Mouse (Mus musculus) Patski (cell line): ENCODE measurements around the gene Dennd1b. TPM values are rescaled to one million over a fixed set of nuclear protein-coding genes. Genes with fewer than 3 reads are reported as not detected.

Experiments
- ATAC-seq: fragments of 100-300 bp; one replicate; pipeline ENCODE4 v1.8.0; 2021
- CTCF ChIA-PET: fragments of 350-600 bp; sonication (Branson Sonifier 250); formaldehyde crosslinking; loops from one replicate; lab custom pipeline; 2022; ENCODE audit warnings: inconsistent platforms; lab: Charles Lee
- POLR2A ChIA-PET: fragments of 350-600 bp; sonication (Branson Sonifier 250); formaldehyde crosslinking; loops from one replicate; lab custom pipeline; 2022; ENCODE audit warnings: antibody characterized with exemption, inconsistent platforms; lab: Charles Lee
- DNase-seq: peaks from one replicate; pipeline ENCODE4 v3.0.0-alpha.2; 2011; ENCODE audit warnings: low read depth, low spot score
- H3K27me3 ChIP-seq: fragments of 371-371 bp; one replicate; pipeline ENCODE4 v1.5.1; 2021
- CTCF ChIP-seq: fragments of 100-300 bp; IDR thresholded peaks from one replicate; pipeline ENCODE4 v1.5.1; 2021
- in situ Hi-C: fragments of 300-500 bp; cut with MboI; formaldehyde crosslinking; loops from 3 replicates; pipeline ENCODE4 v1.11.1; 2018; ENCODE audit warnings: low pct_unique_long_range_greater_than_20kb, mixed read lengths
- polyA plus RNA-seq: library from polyadenylated mRNA; unstranded; gene quantifications from one replicate; pipeline ENCODE4 v1.2.3, GENCODE M21; 2021

Dennd1b gene
- polyA plus RNA-seq, 1 experiment from 2014 or later, result 12.3 TPM

- DNase-seq (no peak), ATAC-seq (no peak)
- CTCF ChIA-PET, result no interaction called here
- no peak for TF ChIP-seq CTCF
- in situ Hi-C loops, result no loop called here
- POLR2A ChIA-PET, result interaction anchor here (1.1 kb wide), 1 partner anchor 9 kb away, joined by 3 read pairs; no protein-coding TSS in a partner anchor
- H3K27me3 ChIP-seq, result no peaks in the 10 kb centered on the region
Measured at GRCm38 (mm10) chr1:139092144-139092543, 128.9 kb downstream of the Dennd1b start.

- DNase-seq (no peak), ATAC-seq (no peak)
- in situ Hi-C loops, result no loop called here
- H3K27me3 ChIP-seq, result no peaks in the 10 kb centered on the region
- TF ChIP-seq CTCF, result no peak
- ChIA-PET CTCF (no interaction called here), POLR2A (no interaction called here)
Measured at GRCm38 (mm10) chr1:139092722-139093121, 129.5 kb downstream of the Dennd1b start.

- no peak for TF ChIP-seq CTCF
- DNase-seq (no peak), ATAC-seq (no peak)
- ChIA-PET CTCF (no interaction called here), POLR2A (no interaction called here)
- H3K27me3 ChIP-seq, result no peaks in the 10 kb centered on the region
- in situ Hi-C loops, result no loop called here
Measured at GRCm38 (mm10) chr1:139096369-139096768, 133.1 kb downstream of the Dennd1b start.

- POLR2A ChIA-PET, result no interaction called here
- TF ChIP-seq CTCF, result no peak
- no peaks in the 10 kb centered on the region for H3K27me3 ChIP-seq
- CTCF ChIA-PET, result no interaction called here
- DNase-seq (no peak), ATAC-seq (no peak)
- in situ Hi-C loops, result no loop called here
Measured at GRCm38 (mm10) chr1:139098088-139098487, 134.9 kb downstream of the Dennd1b start.

GRCm38 (mm10) chr1:139101725-139102124 lies 138.5 kb downstream of the Dennd1b start:
- POLR2A ChIA-PET, result no interaction called here

GRCm38 (mm10) chr1:139108251-139108650 lies 145.0 kb downstream of the Dennd1b start:
- in situ Hi-C loops, result no loop called here
- DNase-seq, result no peak
- H3K27me3 ChIP-seq, result no peaks in the 10 kb centered on the region
- TF ChIP-seq CTCF, result no peak
- POLR2A ChIA-PET, result no interaction called here
- no peak for ATAC-seq
- CTCF ChIA-PET, result interaction anchor here (1.4 kb wide), 1 partner anchor 20 kb away, joined by 3 read pairs; no protein-coding TSS in a partner anchor

More at GRCm38 (mm10) chr1:139101725-139102124, 138.5 kb downstream of the Dennd1b start:
- no peaks in the 10 kb centered on the region for H3K27me3 ChIP-seq
- no peak for DNase-seq
- TF ChIP-seq CTCF, result no peak
- in situ Hi-C loops, result no loop called here
- ATAC-seq, result no peak
- CTCF ChIA-PET, result interaction anchor here (1.5 kb wide), 1 partner anchor 10 kb away, joined by 6 read pairs; no protein-coding TSS in a partner anchor

- POLR2A ChIA-PET, result no interaction called here
- H3K27me3 ChIP-seq, result no peaks in the 10 kb centered on the region
- no peak for DNase-seq
- ATAC-seq, result no peak
- CTCF ChIA-PET, result interaction anchor here (1.8 kb wide), 1 partner anchor 11 kb away, joined by 5 read pairs; no protein-coding TSS in a partner anchor
- in situ Hi-C loops, result no loop called here
- no peak for TF ChIP-seq CTCF
Measured at GRCm38 (mm10) chr1:139122626-139123025, 159.4 kb downstream of the Dennd1b start.

- DNase-seq (no peak), ATAC-seq (no peak)
- no peaks in the 10 kb centered on the region for H3K27me3 ChIP-seq
- no peak for TF ChIP-seq CTCF
- ChIA-PET POLR2A (no interaction called here), CTCF (interaction anchor here (1.6 kb wide), 1 partner anchor 9 kb away, joined by 4 read pairs; no protein-coding TSS in a partner anchor)
- in situ Hi-C loops, result no loop called here
Measured at GRCm38 (mm10) chr1:139139644-139140043, 176.4 kb downstream of the Dennd1b start.

- ChIA-PET CTCF (no interaction called here), POLR2A (no interaction called here)
- DNase-seq, result no peak
- in situ Hi-C loops, result no loop called here
- no peak for ATAC-seq
- no peak for TF ChIP-seq CTCF
- no peaks in the 10 kb centered on the region for H3K27me3 ChIP-seq
Measured at GRCm38 (mm10) chr1:139145516-139145915, 182.3 kb downstream of the Dennd1b start.

- in situ Hi-C loops, result no loop called here
- POLR2A ChIA-PET, result no interaction called here
- DNase-seq (no peak), ATAC-seq (no peak)
- no peak for TF ChIP-seq CTCF
- CTCF ChIA-PET, result interaction anchor here (0.9 to 1.0 kb wide), 2 partner anchors 9 to 19 kb away, joined by 3 to 4 read pairs; no protein-coding TSS in a partner anchor
- no peaks in the 10 kb centered on the region for H3K27me3 ChIP-seq
Measured at GRCm38 (mm10) chr1:139146306-139146705, 183.1 kb downstream of the Dennd1b start.

GRCm38 (mm10) chr1:139153006-139153405 lies 189.8 kb downstream of the Dennd1b start:
- ChIA-PET POLR2A (no interaction called here), CTCF (interaction anchor here (1.4 kb wide), 1 partner anchor 11 kb away, joined by 3 read pairs; no protein-coding TSS in a partner anchor)
- ATAC-seq, result no peak
- TF ChIP-seq CTCF, result no peak
- DNase-seq, result no peak
- H3K27me3 ChIP-seq, result no peaks in the 10 kb centered on the region
- in situ Hi-C loops, result no loop called here

- ChIA-PET POLR2A (no interaction called here), CTCF (interaction anchor here (1.4 kb wide), 1 partner anchor 12 kb away, joined by 3 read pairs; no protein-coding TSS in a partner anchor)
- in situ Hi-C loops, result no loop called here
- no peak for TF ChIP-seq CTCF
- no peaks in the 10 kb centered on the region for H3K27me3 ChIP-seq
- DNase-seq (no peak), ATAC-seq (no peak)
Measured at GRCm38 (mm10) chr1:139153493-139153892, 190.3 kb downstream of the Dennd1b start.
